Mouse (Mus musculus) central nervous system, embryonic 14 days (tissue): ENCODE measurements around the gene Vmn2r92. TPM values are rescaled to one million over a fixed set of nuclear protein-coding genes. Genes with fewer than 3 reads are reported as not detected.

ENCODE experiments used
- polyA plus RNA-seq: library from polyadenylated mRNA; depleted of rRNA; stranded (reverse); fragments of >200 nt; gene quantifications from 2 replicates; pipeline ENCODE4 v1.2.3, GENCODE M21; 2012; rRNA removed

The Vmn2r92 gene
- not detected in 2 replicates for polyA plus RNA-seq

GRCm38 (mm10) chr17:18151587-18151986 is at the start of gene Vmn2r92:
TSS of gene Vmn2r92 (plus strand) at chr17:18151887.

Other genes with a start within 250 kb of the Vmn2r92 start
- not detected in 2 replicates for gene Fpr-rs4, start 130.2 kb upstream of the Vmn2r92 start, polyA plus RNA-seq
- gene Vmn2r124, start 102.5 kb upstream of the Vmn2r92 start, polyA plus RNA-seq: not detected in 2 replicates
- not detected in 2 replicates for gene Vmn2r91, start 66.9 kb upstream of the Vmn2r92 start, polyA plus RNA-seq
- not detected in 2 replicates for gene Vmn2r94, start 125.9 kb downstream of the Vmn2r92 start, polyA plus RNA-seq
- gene Vmn2r93, start 146.2 kb downstream of the Vmn2r92 start, polyA plus RNA-seq: not detected in 2 replicates